Mouse (Mus musculus) stomach, postnatal 0 days (tissue): ENCODE results near the gene Dhx8. TPM values are rescaled to one million over a fixed set of nuclear protein-coding genes. Genes with fewer than 3 reads are reported as not detected.
A peak's percentile ranks its signal among the peaks of the same experiment; 100 is the strongest.

Source experiments
- ATAC-seq: fragments of 200-750 bp; cut with Nextera tagmentation; 2 replicates; pipeline ENCODE4 v1.8.0; 2017; ENCODE audit not compliant: low FRiP score, low TSS enrichment
- DNase-seq: peaks from one replicate; pipeline ENCODE4 v3.0.0-alpha.2; 2016; ENCODE audit warnings: low spot score
- H3K27ac ChIP-seq: fragments of 300-500 bp; sonication (generic); replicated peaks from 2 replicates; pipeline ENCODE4 v1.5.1; 2014; ENCODE audit warnings: mild to moderate bottlenecking, control low read depth
- H3K27me3 ChIP-seq: fragments of 300-500 bp; sonication (generic); 2 replicates; pipeline ENCODE4 v1.6.1; 2014; ENCODE audit warnings: low read length; ENCODE audit not compliant: control insufficient read depth, insufficient read depth
- H3K36me3 ChIP-seq: fragments of 300-500 bp; sonication (generic); 2 replicates; pipeline ENCODE4 v1.6.1; 2014; ENCODE audit warnings: low read length, mixed read lengths; ENCODE audit not compliant: control insufficient read depth, insufficient read depth
- H3K4me1 ChIP-seq: fragments of 300-500 bp; sonication (generic); replicated peaks from 2 replicates; pipeline ENCODE4 v1.6.1; 2014; ENCODE audit warnings: antibody characterized with exemption; ENCODE audit not compliant: control insufficient read depth, insufficient read depth
- H3K4me2 ChIP-seq: fragments of 300-500 bp; sonication (generic); replicated peaks from 2 replicates; pipeline ENCODE4 v1.6.1; 2014; ENCODE audit warnings: low read depth, mild to moderate bottlenecking, control low read depth, moderate library complexity
- H3K4me3 ChIP-seq: fragments of 300-500 bp; sonication (generic); 2 replicates; pipeline ENCODE4 v1.5.1; 2014; ENCODE audit warnings: low read depth, low read length, control low read depth
- H3K9ac ChIP-seq: fragments of 300-500 bp; sonication (generic); 2 replicates; pipeline ENCODE4 v1.6.1; 2014; ENCODE audit warnings: mild to moderate bottlenecking, low read length, control low read depth, mixed read lengths
- H3K9me3 ChIP-seq: fragments of 300-500 bp; sonication (generic); 2 replicates; pipeline ENCODE4 v1.6.1; 2016; ENCODE audit warnings: low read length; ENCODE audit not compliant: control insufficient read depth
- CTCF ChIP-seq: IDR thresholded peaks from 2 replicates; pipeline ENCODE4 v1.5.1; 2016; ENCODE audit warnings: antibody characterized with exemption, low read depth, mild to moderate bottlenecking, moderate library complexity
- EP300 ChIP-seq: optimal IDR thresholded peaks from 2 replicates; pipeline ENCODE3; 2016; ENCODE audit warnings: antibody characterized with exemption
- WGBS: fragments of 180-500 bp; shearing (Covaris S2); extraction: QIAGEN DNeasy Blood & Tissue Kit; methylation state at CpG from one replicate; pipeline ENCODE4 v1.1.7; 2014; 5-methylcytosine and 5-hydroxymethylcytosine counted together
- polyA plus RNA-seq: library from polyadenylated mRNA; unstranded; fragments of >200 nt; fragmentation: Nextera tagmentation; extraction: Ambion mirVana; gene quantifications from 2 replicates; pipeline ENCODE4 v1.2.1, GENCODE M21; 2015

The Dhx8 gene
- polyA plus RNA-seq, 1 experiment from 2014 or later: 12.6 TPM

DNA sequence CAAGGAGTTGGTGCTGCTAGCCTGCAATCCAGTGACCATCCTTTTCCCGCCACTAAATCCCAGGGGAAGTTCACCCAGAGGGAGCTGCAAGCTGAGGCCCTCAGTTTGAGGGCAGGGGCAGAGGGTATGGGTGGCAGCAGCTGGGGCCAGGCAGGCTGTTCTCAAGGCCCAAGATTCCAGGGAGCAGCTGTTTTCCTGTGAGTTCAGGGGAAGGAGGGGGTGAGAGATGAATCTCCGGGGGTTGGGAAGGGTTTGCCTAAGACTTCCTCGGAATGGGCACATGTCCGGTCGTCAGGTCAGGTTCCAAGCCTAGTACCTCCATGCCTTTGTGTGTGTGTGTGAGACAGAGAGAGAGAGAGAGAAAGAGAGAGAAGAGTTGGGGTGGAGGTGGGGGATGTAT lies 39.3 kb downstream of the Dhx8 start:
- Histone ChIP-seq H3K27ac (no peak overlapping the region), H3K4me1 (no peaks in the 10 kb centered on the region), H3K4me2 (peak overlapping the region; percentile 60), H3K27me3 (no peaks in the 10 kb centered on the region; the same call in 1 of the 2 replicates), H3K9ac (no peak overlapping the region), H3K36me3 (peaks cover 9% of the 10 kb centered on the region), H3K4me3 (0 out of 2 replicates have a peak overlapping the region, but pooled peaks have one; percentile 29), H3K9me3 (no peaks in the 10 kb centered on the region)
- no peak; the same call in 1 of the 2 replicates for ATAC-seq
- WGBS: 6% methylated on average over 5 of the region's 5 CpGs
- TF ChIP-seq EP300: no peak
- no peak for TF ChIP-seq CTCF
- no peak for DNase-seq

DNA sequence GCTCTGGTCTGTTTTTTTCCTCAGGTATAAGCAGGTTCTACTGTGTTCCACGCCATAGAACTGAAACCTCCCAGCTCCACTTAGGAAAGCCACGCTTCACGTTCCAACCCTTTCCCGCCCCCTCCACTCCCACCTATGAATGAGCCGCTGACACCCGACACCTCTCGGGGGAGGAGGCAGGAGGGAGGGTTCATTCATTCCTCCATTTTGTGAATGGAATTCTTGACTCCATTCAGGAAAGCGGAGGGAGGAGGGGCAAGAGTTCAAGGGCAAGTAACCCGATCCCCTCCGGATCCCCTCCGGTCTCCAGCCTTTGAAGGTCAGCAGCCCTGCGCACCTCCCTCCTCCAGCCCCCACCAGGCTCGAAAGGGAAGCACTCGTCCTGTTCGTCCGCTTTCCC lies 39.7 kb downstream of the Dhx8 start:
- H3K4me3 ChIP-seq: peak overlapping the region; percentile 29
- under 1% methylated on average over 16 of the region's 16 CpGs for WGBS
- H3K9ac ChIP-seq: peak overlapping the region; percentile 27; the same call in 1 of the 2 replicates
- H3K27ac ChIP-seq: no peak overlapping the region
- no peaks in the 10 kb centered on the region; the same call in 1 of the 2 replicates for H3K27me3 ChIP-seq
- DNase-seq: peak; percentile 88
- H3K4me2 ChIP-seq: peak overlapping the region; percentile 60
- TF ChIP-seq EP300: no peak
- no peak for TF ChIP-seq CTCF
- no peaks in the 10 kb centered on the region for H3K9me3 ChIP-seq
- H3K36me3 ChIP-seq: peaks cover 7% of the 10 kb centered on the region
- no peaks in the 10 kb centered on the region for H3K4me1 ChIP-seq
- peak; percentile 79 for ATAC-seq

DNA sequence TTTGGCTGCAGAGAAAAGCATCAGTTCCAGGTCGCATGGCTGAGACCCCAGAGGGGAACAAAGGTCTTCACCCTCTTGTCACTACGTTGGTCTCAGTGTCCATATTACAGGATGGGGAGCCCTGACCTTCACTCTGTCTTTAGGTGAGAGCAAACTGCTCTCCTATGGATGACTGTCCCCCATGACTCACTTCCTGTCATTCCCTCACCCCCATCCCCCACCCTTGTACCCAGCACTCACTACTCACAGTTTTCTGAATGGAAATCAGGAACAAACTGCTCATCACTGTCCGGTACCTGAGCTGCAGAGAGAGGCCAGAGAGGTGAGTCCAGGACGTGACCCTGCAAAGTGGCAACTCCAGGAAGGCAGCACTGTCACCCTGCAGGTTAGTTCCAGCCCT lies 44.1 kb downstream of the Dhx8 start:
- Histone ChIP-seq H3K4me2 (no peak overlapping the region), H3K27ac (no peak overlapping the region), H3K36me3 (no peaks in the 10 kb centered on the region), H3K9me3 (no peaks in the 10 kb centered on the region), H3K27me3 (no peaks in the 10 kb centered on the region; the same call in 1 of the 2 replicates), H3K4me1 (no peaks in the 10 kb centered on the region), H3K9ac (no peak overlapping the region), H3K4me3 (no peak overlapping the region)
- DNase-seq (no peak), ATAC-seq (no peak)
- TF ChIP-seq EP300 (no peak), CTCF (no peak)
- WGBS: 73% methylated on average over 4 of the region's 4 CpGs

GRCm38 (mm10) chr11:101783135-101783534 lies 50.4 kb downstream of the Dhx8 start:
- no peak overlapping the region for H3K4me2 ChIP-seq
- no peak for TF ChIP-seq CTCF
- no peak for TF ChIP-seq EP300

GRCm38 (mm10) chr11:101783584-101783983 lies 50.9 kb downstream of the Dhx8 start:
- Histone ChIP-seq H3K9me3 (no peaks in the 10 kb centered on the region), H3K4me2 (peak overlapping the region; percentile 94; the same call in 1 of the 2 replicates), H3K9ac (no peak overlapping the region), H3K27ac (no peak overlapping the region), H3K36me3 (no peaks in the 10 kb centered on the region), H3K4me1 (peaks cover 4% of the 10 kb centered on the region; the same call in 1 of the 2 replicates), H3K4me3 (peak overlapping the region; percentile 56; the same call in 1 of the 2 replicates), H3K27me3 (peaks cover 5% of the 10 kb centered on the region; the same call in 1 of the 2 replicates)
- ATAC-seq: peak; percentile 53; the same call in 1 of the 2 replicates
- WGBS: 17% methylated on average over 9 of the region's 9 CpGs
- peak; percentile 51 for DNase-seq
- TF ChIP-seq CTCF (no peak), EP300 (no peak)

More at GRCm38 (mm10) chr11:101783135-101783534, 50.4 kb downstream of the Dhx8 start:
- WGBS: 63% methylated on average over 1 of the region's 1 CpGs
- Histone ChIP-seq H3K4me1 (peaks cover 4% of the 10 kb centered on the region; the same call in 1 of the 2 replicates), H3K36me3 (no peaks in the 10 kb centered on the region), H3K9ac (no peak overlapping the region), H3K27ac (no peak overlapping the region), H3K4me3 (no peak overlapping the region), H3K9me3 (no peaks in the 10 kb centered on the region), H3K27me3 (peaks cover 5% of the 10 kb centered on the region; the same call in 1 of the 2 replicates)
- no peak for ATAC-seq
- DNase-seq: no peak

DNA sequence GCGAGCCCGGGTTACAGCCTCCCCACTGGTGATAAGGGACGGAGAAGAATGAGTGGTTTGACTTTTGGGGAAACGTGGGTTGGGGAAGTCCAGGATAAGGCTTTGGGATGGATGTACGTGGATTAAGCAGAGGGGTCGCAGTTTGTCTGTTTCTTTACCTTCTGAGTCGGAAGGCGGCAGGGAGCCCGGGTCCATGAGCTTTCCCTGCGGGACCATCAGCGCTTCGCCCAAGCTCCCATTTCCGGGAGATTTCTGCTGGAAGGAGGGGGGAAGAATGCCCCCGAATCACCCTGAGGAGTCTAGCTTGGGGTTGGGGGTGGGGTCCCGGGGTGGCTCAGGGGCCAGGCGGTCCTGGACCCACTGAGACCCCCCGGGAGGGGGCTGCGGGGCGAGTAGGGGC lies 51.4 kb downstream of the Dhx8 start:
- peaks cover 5% of the 10 kb centered on the region; the same call in 1 of the 2 replicates for H3K27me3 ChIP-seq
- ATAC-seq: no peak
- peak overlapping the region; percentile 56 for H3K4me3 ChIP-seq
- no peaks in the 10 kb centered on the region for H3K9me3 ChIP-seq
- no peaks in the 10 kb centered on the region for H3K36me3 ChIP-seq
- peaks cover 4% of the 10 kb centered on the region; the same call in 1 of the 2 replicates for H3K4me1 ChIP-seq
- peak overlapping the region; percentile 94 for H3K4me2 ChIP-seq
- 1% methylated on average over 16 of the region's 19 CpGs for WGBS
- peak overlapping the region; percentile 40; the same call in 1 of the 2 replicates for H3K27ac ChIP-seq
- no peak for TF ChIP-seq EP300
- TF ChIP-seq CTCF: no peak
- no peak for DNase-seq
- peak overlapping the region; percentile 50 for H3K9ac ChIP-seq
